Mouse (Mus musculus) megakaryocyte, embryonic 14.5 days (primary cell): Measurements from ENCODE around the gene Csnk1e. TPM values are rescaled to one million over a fixed set of nuclear protein-coding genes. Genes with fewer than 3 reads are reported as not detected.

Experiments used
- H3K27me3 ChIP-seq: replicated peaks from 2 replicates; pipeline ENCODE3; 2012; ENCODE audit warnings: inconsistent platforms
- H3K36me3 ChIP-seq: replicated peaks from 2 replicates; pipeline ENCODE3; 2012; ENCODE audit warnings: low read length, inconsistent platforms, mixed read lengths
- H3K4me1 ChIP-seq: 2 replicates; pipeline ENCODE4 v1.6.1; 2012; ENCODE audit warnings: inconsistent platforms
- H3K4me3 ChIP-seq: replicated peaks from 2 replicates; pipeline ENCODE3; 2012; ENCODE audit warnings: moderate library complexity, mild to moderate bottlenecking, inconsistent platforms
- H3K9me3 ChIP-seq: 2 replicates; pipeline ENCODE4 v1.6.1; 2012; ENCODE audit warnings: inconsistent platforms
- FLI1 ChIP-seq: IDR thresholded peaks from 2 replicates; pipeline ENCODE4 v1.6.1; 2012; ENCODE audit warnings: low read length, inconsistent platforms, mixed read lengths
- GATA1 ChIP-seq: IDR thresholded peaks from 3 replicates; pipeline ENCODE4 v1.6.1; 2012; ENCODE audit warnings: mixed read lengths, low read length, inconsistent platforms, borderline replicate concordance
- polyA plus RNA-seq: library from polyadenylated mRNA; stranded (reverse); fragments of >175 nt; gene quantifications from 2 replicates; pipeline ENCODE4 v1.2.3, GENCODE M21; 2012; ENCODE audit warnings: low replicate concordance; ENCODE audit not compliant: insufficient read depth

Csnk1e gene
- polyA plus RNA-seq, 1 experiment = 77.4 TPM

GRCm38 (mm10) chr15:79445786-79446654 lies 9.3 kb downstream of the Csnk1e start:
- H3K27me3 ChIP-seq = peaks cover 29% of the 10 kb centered on the region

GRCm38 (mm10) chr15:79443856-79444410 lies 11.4 kb downstream of the Csnk1e start:
- H3K9me3 ChIP-seq = no peaks in the 10 kb centered on the region
- peaks cover 14% of the 10 kb centered on the region for H3K27me3 ChIP-seq
- no peak overlapping the region for H3K4me3 ChIP-seq
- peaks cover 65% of the 10 kb centered on the region for H3K4me1 ChIP-seq
- TF ChIP-seq GATA1 = no peak
- no peak for TF ChIP-seq FLI1
- peaks cover 10% of the 10 kb centered on the region for H3K36me3 ChIP-seq

More at GRCm38 (mm10) chr15:79445786-79446654, 9.3 kb downstream of the Csnk1e start:
- H3K36me3 ChIP-seq = no peaks in the 10 kb centered on the region
- no peaks in the 10 kb centered on the region; the same call in 1 of the 2 replicates for H3K9me3 ChIP-seq
- H3K4me1 ChIP-seq = peaks cover 50% of the 10 kb centered on the region
- H3K4me3 ChIP-seq = no peak overlapping the region
- TF ChIP-seq FLI1 (no peak), GATA1 (no peak)

GRCm38 (mm10) chr15:79442961-79443518 lies 12.3 kb downstream of the Csnk1e start:
- peaks cover 5% of the 10 kb centered on the region for H3K27me3 ChIP-seq
- peaks cover 73% of the 10 kb centered on the region for H3K4me1 ChIP-seq
- TF ChIP-seq GATA1 = no peak
- no peak for TF ChIP-seq FLI1
- no peaks in the 10 kb centered on the region for H3K9me3 ChIP-seq
- H3K36me3 ChIP-seq = peaks cover 19% of the 10 kb centered on the region
- H3K4me3 ChIP-seq = no peak overlapping the region

- Histone ChIP-seq H3K4me1 (peaks cover 81% of the 10 kb centered on the region), H3K9me3 (no peaks in the 10 kb centered on the region), H3K27me3 (peaks cover 3% of the 10 kb centered on the region), H3K36me3 (peaks cover 27% of the 10 kb centered on the region), H3K4me3 (peak overlapping the region; percentile 93)
- TF ChIP-seq GATA1 (no peak), FLI1 (no peak)
Observed at GRCm38 (mm10) chr15:79442257-79442611, 13.1 kb downstream of the Csnk1e start.

- Histone ChIP-seq H3K4me3 (peak overlapping the region; percentile 93), H3K36me3 (peaks cover 33% of the 10 kb centered on the region), H3K9me3 (no peaks in the 10 kb centered on the region), H3K27me3 (no peaks in the 10 kb centered on the region), H3K4me1 (peaks cover 87% of the 10 kb centered on the region)
- no peak for TF ChIP-seq GATA1
- no peak for TF ChIP-seq FLI1
Observed at GRCm38 (mm10) chr15:79441331-79442256, 13.8 kb downstream of the Csnk1e start.

GRCm38 (mm10) chr15:79440651-79441330 lies 14.6 kb downstream of the Csnk1e start:
- TF ChIP-seq FLI1 (no peak), GATA1 (no peak)
- Histone ChIP-seq H3K27me3 (no peaks in the 10 kb centered on the region), H3K4me1 (peaks cover 92% of the 10 kb centered on the region), H3K9me3 (no peaks in the 10 kb centered on the region), H3K36me3 (peaks cover 41% of the 10 kb centered on the region), H3K4me3 (peak overlapping the region; percentile 93)

GRCm38 (mm10) chr15:79440223-79440622 lies 15.1 kb downstream of the Csnk1e start:
- Histone ChIP-seq H3K9me3 (no peaks in the 10 kb centered on the region), H3K27me3 (no peaks in the 10 kb centered on the region), H3K4me1 (peaks cover 93% of the 10 kb centered on the region), H3K36me3 (peaks cover 47% of the 10 kb centered on the region), H3K4me3 (peak overlapping the region; percentile 93)
- TF ChIP-seq FLI1 (no peak), GATA1 (no peak)

GRCm38 (mm10) chr15:79439386-79439785 lies 16.0 kb downstream of the Csnk1e start:
- Histone ChIP-seq H3K36me3 (peaks cover 56% of the 10 kb centered on the region), H3K4me3 (no peak overlapping the region), H3K9me3 (no peaks in the 10 kb centered on the region), H3K4me1 (peaks cover 93% of the 10 kb centered on the region), H3K27me3 (no peaks in the 10 kb centered on the region)
- no peak for TF ChIP-seq FLI1

GRCm38 (mm10) chr15:79438816-79439215 lies 16.6 kb downstream of the Csnk1e start:
- peaks cover 61% of the 10 kb centered on the region for H3K36me3 ChIP-seq
- no peak overlapping the region for H3K4me3 ChIP-seq
- TF ChIP-seq FLI1 (no peak), GATA1 (no peak)
- no peaks in the 10 kb centered on the region for H3K9me3 ChIP-seq
- no peaks in the 10 kb centered on the region for H3K27me3 ChIP-seq
- H3K4me1 ChIP-seq = peaks cover 93% of the 10 kb centered on the region
